Mouse (Mus musculus): Measurements from ENCODE around the gene Dync1i1. TPM values are rescaled to one million over a fixed set of nuclear protein-coding genes. Genes with fewer than 3 reads are reported as not detected.
"Not testable (repeated sequence)": the region's sequence is repeated elsewhere in the genome, so short reads cannot be mapped to it uniquely, and the experiment has no call there.

Gene Dync1i1
- polyA plus RNA-seq, 1 experiment from 2014 or later = 1.4 TPM

DNA sequence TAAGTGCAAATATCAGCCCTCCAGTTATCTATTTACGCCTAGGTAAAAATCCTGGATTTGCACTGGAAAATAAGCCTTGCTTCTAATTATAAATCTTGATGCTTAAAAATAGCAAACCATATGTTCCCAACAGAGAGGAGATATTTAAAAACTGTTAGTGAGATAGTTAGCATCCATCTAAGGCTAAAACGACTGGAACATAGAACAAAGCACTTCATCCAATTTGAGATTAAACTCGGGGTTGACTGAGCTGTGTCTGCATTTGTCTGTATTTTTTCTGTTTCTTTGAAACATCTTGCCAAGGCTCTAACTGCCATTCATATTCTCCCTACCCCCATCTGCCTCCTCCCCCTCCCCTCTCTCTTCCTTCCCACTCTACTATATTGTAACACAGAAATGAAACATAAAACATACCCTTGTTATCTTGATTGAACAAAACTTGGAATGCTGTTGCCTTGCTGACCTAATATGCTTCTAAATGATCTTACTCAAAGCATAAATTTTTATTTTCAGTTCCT lies 10.3 kb upstream of the Dync1i1 start:
- no peaks in the 10 kb centered on the region for H3K4me1 ChIP-seq (replicated peaks; ENCODE audit: insufficient read depth, low read length)
- WGBS = 80% methylated on average over 3 of the region's 3 CpGs
- H3K4me2 ChIP-seq (ENCODE audit: low read length) = no peak overlapping the region
- no peak overlapping the region for H3K9ac ChIP-seq (ENCODE audit: low read depth, low read length)
- H3K36me3 ChIP-seq (ENCODE audit: insufficient read depth, low read length) = no peaks in the 10 kb centered on the region
- no peak overlapping the region for H3K4me3 ChIP-seq (replicated peaks; ENCODE audit: low read depth, low read length)
- no peaks in the 10 kb centered on the region for H3K9me3 ChIP-seq (replicated peaks; ENCODE audit: low read length)
- no peak for ATAC-seq (replicated peaks; ENCODE audit: low FRiP score, low read depth)
- no peak for TF ChIP-seq CTCF (IDR thresholded peaks at IDR 0.05; ENCODE audit: low read depth)
- no peaks in the 10 kb centered on the region for H3K27me3 ChIP-seq (ENCODE audit: insufficient read depth, low read length)
- H3K27ac ChIP-seq = no peak overlapping the region
- DNase-seq (ENCODE audit: low spot score) = no peak

DNA sequence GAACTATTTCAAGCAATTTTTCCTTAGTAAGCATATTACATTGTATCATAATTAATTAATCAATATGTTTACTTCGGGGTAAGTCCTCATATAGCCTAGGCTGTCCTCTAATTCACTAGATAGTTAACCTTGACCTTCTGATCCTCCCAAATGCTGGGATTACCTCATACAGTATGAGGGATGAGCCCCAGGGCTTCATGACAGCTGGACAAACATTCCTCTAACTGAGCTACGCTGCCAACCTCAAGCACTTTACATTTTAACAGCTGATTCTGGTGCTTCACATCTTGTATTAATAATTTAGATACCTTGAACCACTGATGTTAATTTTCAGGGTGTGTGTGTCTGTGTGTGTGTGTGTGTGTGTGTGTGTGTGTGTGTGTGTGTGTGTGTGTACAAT lies 6.5 kb upstream of the Dync1i1 start:
- no peaks in the 10 kb centered on the region for H3K4me1 ChIP-seq (replicated peaks; ENCODE audit: insufficient read depth, low read length)
- no peak overlapping the region for H3K4me3 ChIP-seq (replicated peaks; ENCODE audit: low read depth, low read length)
- DNase-seq (ENCODE audit: low spot score) (no peak), ATAC-seq (replicated peaks; ENCODE audit: low FRiP score, low read depth) (no peak)
- WGBS = 52% methylated on average over 2 of the region's 2 CpGs
- no peaks in the 10 kb centered on the region for H3K36me3 ChIP-seq (ENCODE audit: insufficient read depth, low read length)
- no peak overlapping the region for H3K27ac ChIP-seq
- H3K4me2 ChIP-seq (ENCODE audit: low read length) = no peak overlapping the region
- H3K27me3 ChIP-seq (ENCODE audit: insufficient read depth, low read length) = no peaks in the 10 kb centered on the region
- no peak overlapping the region for H3K9ac ChIP-seq (ENCODE audit: low read depth, low read length)
- TF ChIP-seq CTCF (IDR thresholded peaks at IDR 0.05; ENCODE audit: low read depth) = no peak
- H3K9me3 ChIP-seq (replicated peaks; ENCODE audit: low read length) = no peaks in the 10 kb centered on the region

DNA sequence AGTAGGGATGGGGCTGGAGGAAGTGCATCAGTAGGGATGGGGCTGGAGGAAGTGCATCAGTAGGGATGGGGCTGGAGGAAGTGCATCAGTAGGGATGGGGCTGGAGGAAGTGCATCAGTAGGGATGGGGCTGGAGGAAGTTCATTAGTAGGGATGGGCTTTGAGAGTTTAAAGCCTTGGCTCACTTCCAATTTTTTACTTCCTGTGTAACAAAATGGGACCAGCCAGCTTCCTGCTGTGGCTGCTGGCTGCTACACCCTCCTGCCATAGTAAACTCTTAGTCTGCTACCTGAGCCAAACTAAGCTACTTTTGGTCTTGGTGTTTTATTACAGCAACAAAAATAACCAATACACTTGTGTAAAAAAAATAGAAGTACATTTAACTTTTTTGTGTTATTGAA lies 4.7 kb upstream of the Dync1i1 start:
- not testable (repeated sequence) for DNase-seq (ENCODE audit: low spot score); H3K36me3 ChIP-seq (ENCODE audit: insufficient read depth, low read length); H3K4me3 ChIP-seq (replicated peaks; ENCODE audit: low read depth, low read length); H3K4me1 ChIP-seq (replicated peaks; ENCODE audit: insufficient read depth, low read length); H3K9me3 ChIP-seq (replicated peaks; ENCODE audit: low read length); ATAC-seq (replicated peaks; ENCODE audit: low FRiP score, low read depth); H3K9ac ChIP-seq (ENCODE audit: low read depth, low read length); H3K4me2 ChIP-seq (ENCODE audit: low read length); H3K27me3 ChIP-seq (ENCODE audit: insufficient read depth, low read length); H3K27ac ChIP-seq

DNA sequence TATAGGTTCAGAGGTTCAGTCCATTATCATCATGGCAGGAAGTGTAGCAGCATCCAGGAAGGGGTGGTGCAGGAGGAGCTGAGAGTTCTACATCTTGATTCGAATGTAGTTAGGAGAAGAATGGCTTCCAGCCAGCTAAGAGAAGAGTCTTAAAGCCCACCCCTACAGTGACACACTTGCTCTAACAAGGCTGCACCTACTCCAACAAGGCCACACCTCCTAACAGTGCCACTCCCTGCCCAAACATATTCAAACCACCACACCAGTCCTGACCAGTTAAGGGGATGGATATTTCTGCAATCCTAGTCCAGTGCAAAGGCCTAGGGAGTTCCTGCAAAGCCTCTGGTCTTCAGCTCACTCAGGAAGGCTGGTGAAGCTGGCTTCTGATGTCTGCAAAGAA lies 1.5 kb upstream of the Dync1i1 start:
- DNase-seq (ENCODE audit: low spot score) (no peak), ATAC-seq (replicated peaks; ENCODE audit: low FRiP score, low read depth) (no peak)
- Histone ChIP-seq H3K36me3 (ENCODE audit: insufficient read depth, low read length) (no peaks in the 10 kb centered on the region), H3K9ac (ENCODE audit: low read depth, low read length) (no peak overlapping the region), H3K9me3 (replicated peaks; ENCODE audit: low read length) (no peaks in the 10 kb centered on the region), H3K27me3 (ENCODE audit: insufficient read depth, low read length) (no peaks in the 10 kb centered on the region), H3K4me3 (replicated peaks; ENCODE audit: low read depth, low read length) (no peak overlapping the region), H3K4me2 (ENCODE audit: low read length) (no peak overlapping the region), H3K27ac (no peak overlapping the region), H3K4me1 (replicated peaks; ENCODE audit: insufficient read depth, low read length) (peaks cover 5% of the 10 kb centered on the region; the same call in 1 of the 2 replicates)
- WGBS = 77% methylated on average over 1 of the region's 1 CpGs
- TF ChIP-seq CTCF (IDR thresholded peaks at IDR 0.05; ENCODE audit: low read depth) = no peak

DNA sequence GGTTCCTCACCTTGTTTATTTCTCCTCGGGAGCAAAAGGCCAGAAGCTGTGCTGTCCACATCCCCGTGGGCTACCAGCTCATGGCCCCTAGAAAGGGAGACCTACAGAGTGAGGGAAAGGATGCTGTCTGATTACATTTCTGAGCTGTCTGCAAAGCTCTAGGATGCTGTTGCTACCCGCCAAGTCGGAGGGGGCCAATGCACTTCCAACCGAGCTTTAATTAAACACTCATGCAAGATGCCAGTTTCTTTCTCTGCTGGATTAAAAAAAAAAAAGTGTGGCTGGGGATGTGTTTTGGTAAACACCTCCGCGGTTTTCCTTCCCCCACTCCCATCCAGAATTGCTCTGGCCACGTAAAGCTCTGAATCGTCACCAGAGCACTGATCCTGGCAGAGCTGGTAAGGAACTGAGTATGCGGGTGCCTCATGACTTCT lies 815 bp downstream of the Dync1i1 start:
- Histone ChIP-seq H3K36me3 (ENCODE audit: insufficient read depth, low read length) (no peaks in the 10 kb centered on the region), H3K27ac (no peak overlapping the region), H3K4me3 (replicated peaks; ENCODE audit: low read depth, low read length) (peak overlapping the region; percentile 43), H3K27me3 (ENCODE audit: insufficient read depth, low read length) (no peaks in the 10 kb centered on the region), H3K4me1 (replicated peaks; ENCODE audit: insufficient read depth, low read length) (peaks cover 5% of the 10 kb centered on the region; the same call in 1 of the 2 replicates), H3K9me3 (replicated peaks; ENCODE audit: low read length) (no peaks in the 10 kb centered on the region), H3K9ac (ENCODE audit: low read depth, low read length) (0 out of 2 replicates have a peak overlapping the region, but pooled peaks have one; percentile 47), H3K4me2 (ENCODE audit: low read length) (peak overlapping the region; percentile 84)
- DNase-seq (ENCODE audit: low spot score) (no peak), ATAC-seq (replicated peaks; ENCODE audit: low FRiP score, low read depth) (0 out of 2 replicates have a peak, but pooled peaks have one; percentile 25)
- TF ChIP-seq CTCF (IDR thresholded peaks at IDR 0.05; ENCODE audit: low read depth) = no peak
- 5% methylated on average over 10 of the region's 10 CpGs for WGBS

DNA sequence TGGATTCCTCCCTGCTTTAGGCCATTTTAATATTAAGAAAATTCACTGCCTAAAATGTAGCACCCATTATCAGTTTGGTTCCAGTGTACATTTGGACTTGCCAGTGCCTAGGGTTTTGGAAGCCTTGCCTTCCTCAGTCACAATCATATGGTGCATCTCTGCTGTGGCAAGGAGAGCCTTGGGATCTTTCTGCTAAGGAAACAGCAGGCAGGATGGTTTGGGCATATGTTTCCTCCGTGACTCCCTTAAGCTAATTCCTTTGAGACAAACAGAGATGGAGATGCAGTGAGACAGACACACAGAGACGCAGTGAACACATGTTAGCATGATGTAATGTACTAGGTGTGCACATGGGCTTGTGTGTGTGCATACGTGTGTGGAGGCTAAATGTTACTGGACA lies 7.8 kb downstream of the Dync1i1 start:
- WGBS = 95% methylated on average over 3 of the region's 3 CpGs
- no peak overlapping the region for H3K4me3 ChIP-seq (replicated peaks; ENCODE audit: low read depth, low read length)
- no peaks in the 10 kb centered on the region for H3K4me1 ChIP-seq (replicated peaks; ENCODE audit: insufficient read depth, low read length)
- no peaks in the 10 kb centered on the region for H3K36me3 ChIP-seq (ENCODE audit: insufficient read depth, low read length)
- TF ChIP-seq CTCF (IDR thresholded peaks at IDR 0.05; ENCODE audit: low read depth) = no peak
- ATAC-seq (replicated peaks; ENCODE audit: low FRiP score, low read depth) = no peak
- no peak for DNase-seq (ENCODE audit: low spot score)
- no peaks in the 10 kb centered on the region for H3K27me3 ChIP-seq (ENCODE audit: insufficient read depth, low read length)
- H3K9me3 ChIP-seq (replicated peaks; ENCODE audit: low read length) = no peaks in the 10 kb centered on the region
- H3K4me2 ChIP-seq (ENCODE audit: low read length) = no peak overlapping the region
- H3K27ac ChIP-seq = no peak overlapping the region
- no peak overlapping the region for H3K9ac ChIP-seq (ENCODE audit: low read depth, low read length)

DNA sequence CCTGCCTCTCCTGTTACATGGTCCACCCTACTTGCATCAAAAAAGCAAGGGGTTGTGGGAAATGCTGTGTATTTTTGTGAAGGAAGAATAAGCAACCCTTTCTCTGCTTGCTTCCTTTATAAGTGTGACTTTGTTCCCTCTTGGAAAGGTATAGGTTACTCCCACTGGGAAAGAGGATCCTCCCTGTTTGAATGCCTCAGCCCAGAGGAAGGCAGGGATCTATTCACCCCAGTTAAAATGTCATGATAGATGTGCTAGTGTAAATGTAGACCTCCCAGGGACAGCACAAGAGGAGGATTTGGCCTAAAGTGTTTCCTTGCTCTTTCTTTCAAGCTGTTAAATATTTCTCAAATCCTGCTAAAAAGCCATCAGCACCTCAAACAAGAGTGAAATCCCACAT lies 9.0 kb downstream of the Dync1i1 start:
- no peaks in the 10 kb centered on the region for H3K9me3 ChIP-seq (replicated peaks; ENCODE audit: low read length)
- H3K4me2 ChIP-seq (ENCODE audit: low read length) = no peak overlapping the region
- DNase-seq (ENCODE audit: low spot score) = peak; percentile 42
- no peaks in the 10 kb centered on the region for H3K36me3 ChIP-seq (ENCODE audit: insufficient read depth, low read length)
- no peak for ATAC-seq (replicated peaks; ENCODE audit: low FRiP score, low read depth)
- H3K27ac ChIP-seq = no peak overlapping the region
- H3K4me1 ChIP-seq (replicated peaks; ENCODE audit: insufficient read depth, low read length) = no peaks in the 10 kb centered on the region
- H3K27me3 ChIP-seq (ENCODE audit: insufficient read depth, low read length) = no peaks in the 10 kb centered on the region
- no peak overlapping the region for H3K9ac ChIP-seq (ENCODE audit: low read depth, low read length)
- TF ChIP-seq CTCF (IDR thresholded peaks at IDR 0.05; ENCODE audit: low read depth) = no peak
- H3K4me3 ChIP-seq (replicated peaks; ENCODE audit: low read depth, low read length) = no peak overlapping the region

Measured in kidney, postnatal 0 days (tissue).